Mouse (Mus musculus) lung, postnatal 0 days (tissue): ENCODE results near the gene Smox. TPM values are rescaled to one million over a fixed set of nuclear protein-coding genes. Genes with fewer than 3 reads are reported as not detected.

Source experiments
- ATAC-seq: fragments of 200-750 bp; cut with Nextera tagmentation; 2 replicates; pipeline ENCODE4 v1.8.0; 2017; ENCODE audit warnings: moderate library complexity
- DNase-seq: peaks from one replicate; pipeline ENCODE4 v3.0.0-alpha.2; 2016; ENCODE audit warnings: low spot score
- H3K27ac ChIP-seq: fragments of 300-500 bp; sonication (generic); 2 replicates; pipeline ENCODE4 v1.5.1; 2014; ENCODE audit warnings: antibody characterized with exemption, mild to moderate bottlenecking, low read length, mixed read lengths
- H3K27me3 ChIP-seq: fragments of 300-500 bp; sonication (generic); replicated peaks from 2 replicates; pipeline ENCODE4 v1.6.1; 2014; ENCODE audit warnings: low read length, mixed read lengths; ENCODE audit not compliant: insufficient read depth
- H3K36me3 ChIP-seq: fragments of 300-500 bp; sonication (generic); 2 replicates; pipeline ENCODE4 v1.6.1; 2014; ENCODE audit warnings: low read length, mixed read lengths; ENCODE audit not compliant: insufficient read depth
- H3K4me1 ChIP-seq: fragments of 300-500 bp; sonication (generic); 2 replicates; pipeline ENCODE4 v1.6.1; 2014; ENCODE audit warnings: antibody characterized with exemption, low read depth, low read length, mixed read lengths; ENCODE audit not compliant: insufficient read depth
- H3K4me2 ChIP-seq: fragments of 300-500 bp; sonication (generic); replicated peaks from 2 replicates; pipeline ENCODE4 v1.6.1; 2014; ENCODE audit warnings: low read depth, mild to moderate bottlenecking, low read length, moderate library complexity, mixed read lengths
- H3K4me3 ChIP-seq: fragments of 300-500 bp; sonication (generic); 2 replicates; pipeline ENCODE4 v1.5.1; 2014; ENCODE audit warnings: low read depth, low read length
- H3K9ac ChIP-seq: fragments of 300-500 bp; sonication (generic); replicated peaks from 2 replicates; pipeline ENCODE4 v1.6.1; 2014; ENCODE audit warnings: low read depth, mild to moderate bottlenecking
- H3K9me3 ChIP-seq: fragments of 300-500 bp; sonication (generic); 2 replicates; pipeline ENCODE4 v1.6.1; 2016; ENCODE audit warnings: low read length, mixed read lengths
- CTCF ChIP-seq: IDR thresholded peaks from 2 replicates; pipeline ENCODE4 v1.5.1; 2016; ENCODE audit warnings: antibody characterized with exemption, mild to moderate bottlenecking
- EP300 ChIP-seq: IDR thresholded peaks from 2 replicates; pipeline ENCODE4 v1.6.1; 2016; ENCODE audit warnings: antibody characterized with exemption, mild to moderate bottlenecking, control low read depth
- WGBS: fragments of 180-500 bp; shearing (Covaris S2); extraction: QIAGEN DNeasy Blood & Tissue Kit; methylation state at CpG from one replicate; pipeline ENCODE4 v1.1.7; 2014; 5-methylcytosine and 5-hydroxymethylcytosine counted together
- polyA plus RNA-seq: library from polyadenylated mRNA; unstranded; fragments of >200 nt; fragmentation: Nextera tagmentation; extraction: Ambion mirVana; gene quantifications from 2 replicates; pipeline ENCODE4 v1.2.1, GENCODE M21; 2015

Gene Smox
- polyA plus RNA-seq, 1 experiment from 2014 or later: 31.0 TPM

DNA sequence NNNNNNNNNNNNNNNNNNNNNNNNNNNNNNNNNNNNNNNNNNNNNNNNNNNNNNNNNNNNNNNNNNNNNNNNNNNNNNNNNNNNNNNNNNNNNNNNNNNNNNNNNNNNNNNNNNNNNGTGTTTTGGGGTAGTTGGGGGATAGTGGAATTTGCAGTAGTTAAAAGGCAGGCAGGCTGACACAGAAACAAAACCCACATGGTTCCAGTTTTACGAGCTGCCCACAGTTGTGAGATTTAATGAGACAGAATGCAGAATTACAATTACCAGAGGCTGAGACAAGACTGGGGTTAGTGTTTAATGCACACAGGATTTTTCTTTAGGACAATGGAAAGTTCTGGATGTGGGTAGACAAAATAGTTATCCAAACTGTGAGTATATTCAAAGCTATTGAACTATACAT lies 9.6 kb upstream of the Smox start:
- ATAC-seq (no peak), DNase-seq (no peak)
- Histone ChIP-seq H3K4me2 (no peak overlapping the region), H3K4me3 (no peak overlapping the region), H3K27me3 (no peaks in the 10 kb centered on the region), H3K27ac (no peak overlapping the region), H3K9me3 (no peaks in the 10 kb centered on the region), H3K4me1 (no peaks in the 10 kb centered on the region), H3K36me3 (no peaks in the 10 kb centered on the region), H3K9ac (no peak overlapping the region)
- WGBS: 73% methylated on average over 1 of the region's 1 CpGs
- TF ChIP-seq CTCF (no peak), EP300 (no peak)

- Histone ChIP-seq H3K27ac (no peak overlapping the region), H3K27me3 (no peaks in the 10 kb centered on the region), H3K4me2 (no peak overlapping the region), H3K4me1 (no peaks in the 10 kb centered on the region), H3K9me3 (no peaks in the 10 kb centered on the region), H3K36me3 (no peaks in the 10 kb centered on the region), H3K4me3 (no peak overlapping the region), H3K9ac (no peak overlapping the region)
- ATAC-seq (no peak), DNase-seq (no peak)
- TF ChIP-seq EP300 (no peak), CTCF (no peak)
- WGBS: 77% methylated on average over 6 of the region's 6 CpGs
These were observed 8.8 kb upstream of the Smox start for GRCm38 (mm10) chr2:131482478-131482877.

DNA sequence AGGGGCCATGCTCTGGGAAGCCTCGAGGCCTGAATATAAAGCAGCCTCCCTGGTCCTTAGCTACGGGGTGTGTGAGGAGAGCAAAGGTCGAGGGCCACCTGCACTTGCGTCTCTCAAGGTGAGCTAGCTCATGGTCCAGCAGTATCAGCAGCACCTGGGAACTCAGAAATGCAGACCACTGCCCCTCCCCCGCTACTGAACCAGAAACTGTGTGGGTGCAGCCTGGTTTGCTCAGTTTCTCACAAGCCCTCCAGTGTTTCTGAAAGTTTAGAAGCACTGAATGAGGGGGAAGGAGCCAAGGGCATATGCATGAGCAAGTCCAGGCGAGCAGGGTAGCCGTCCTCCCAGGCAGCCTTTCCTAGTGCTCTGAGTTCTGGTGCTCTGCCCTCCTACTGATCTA lies 7.7 kb upstream of the Smox start:
- no peak overlapping the region for H3K27ac ChIP-seq
- no peak overlapping the region for H3K4me3 ChIP-seq
- no peak overlapping the region for H3K4me2 ChIP-seq
- no peaks in the 10 kb centered on the region for H3K4me1 ChIP-seq
- no peaks in the 10 kb centered on the region for H3K36me3 ChIP-seq
- DNase-seq (no peak), ATAC-seq (no peak)
- H3K9ac ChIP-seq: no peak overlapping the region
- TF ChIP-seq EP300 (no peak), CTCF (no peak)
- H3K9me3 ChIP-seq: no peaks in the 10 kb centered on the region
- no peaks in the 10 kb centered on the region for H3K27me3 ChIP-seq
- 62% methylated on average over 7 of the region's 7 CpGs for WGBS

DNA sequence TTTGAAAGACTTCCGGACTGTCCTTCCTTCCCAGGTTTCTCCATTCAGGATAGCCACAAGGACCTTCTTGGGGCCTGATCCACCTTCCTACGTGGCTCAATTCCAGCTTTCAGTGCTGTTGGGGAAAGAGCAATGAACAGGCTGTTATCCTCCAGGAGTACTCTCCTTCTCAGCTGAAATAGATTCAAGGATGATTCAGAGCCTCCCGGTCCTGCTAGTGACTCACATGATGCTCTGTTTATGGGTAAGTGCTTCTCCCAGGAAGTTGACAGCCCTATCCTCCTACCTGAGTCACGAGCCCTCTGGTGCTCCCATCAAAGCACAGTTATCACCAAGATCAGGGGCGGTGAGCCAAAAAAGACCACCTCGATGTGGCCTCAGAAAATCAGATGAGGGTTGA lies 7.1 kb upstream of the Smox start:
- H3K4me3 ChIP-seq: no peak overlapping the region
- no peak for DNase-seq
- no peak overlapping the region for H3K4me2 ChIP-seq

GRCm38 (mm10) chr2:131485126-131485525 lies 6.2 kb upstream of the Smox start:
- Histone ChIP-seq H3K9ac (no peak overlapping the region), H3K4me2 (no peak overlapping the region), H3K27me3 (no peaks in the 10 kb centered on the region), H3K27ac (no peak overlapping the region), H3K9me3 (no peaks in the 10 kb centered on the region), H3K4me3 (no peak overlapping the region), H3K4me1 (no peaks in the 10 kb centered on the region), H3K36me3 (no peaks in the 10 kb centered on the region)
- ATAC-seq (peak; percentile 67), DNase-seq (no peak)
- WGBS: 70% methylated on average over 15 of the region's 15 CpGs
- peak; percentile 14; the same call in 1 of the 2 replicates for TF ChIP-seq EP300
- no peak for TF ChIP-seq CTCF

More for the DNA sequence above, 7.1 kb upstream of the Smox start:
- no peaks in the 10 kb centered on the region for H3K9me3 ChIP-seq
- H3K9ac ChIP-seq: no peak overlapping the region
- H3K27ac ChIP-seq: no peak overlapping the region
- H3K4me1 ChIP-seq: no peaks in the 10 kb centered on the region
- H3K36me3 ChIP-seq: no peaks in the 10 kb centered on the region
- WGBS: 77% methylated on average over 6 of the region's 6 CpGs
- TF ChIP-seq EP300 (no peak), CTCF (no peak)
- ATAC-seq: no peak
- H3K27me3 ChIP-seq: no peaks in the 10 kb centered on the region

GRCm38 (mm10) chr2:131486046-131486445 lies 5.2 kb upstream of the Smox start:
- DNase-seq (no peak), ATAC-seq (no peak)
- no peak overlapping the region for H3K27ac ChIP-seq
- H3K27me3 ChIP-seq: no peaks in the 10 kb centered on the region
- H3K36me3 ChIP-seq: no peaks in the 10 kb centered on the region
- H3K4me1 ChIP-seq: no peaks in the 10 kb centered on the region
- no peak overlapping the region for H3K4me3 ChIP-seq
- TF ChIP-seq CTCF (no peak), EP300 (no peak)
- H3K9me3 ChIP-seq: no peaks in the 10 kb centered on the region
- no peak overlapping the region for H3K4me2 ChIP-seq
- WGBS: 62% methylated on average over 3 of the region's 3 CpGs
- H3K9ac ChIP-seq: no peak overlapping the region

- WGBS: 94% methylated on average over 5 of the region's 5 CpGs
- Histone ChIP-seq H3K4me3 (no peak overlapping the region), H3K4me2 (no peak overlapping the region), H3K4me1 (no peaks in the 10 kb centered on the region; the same call in 1 of the 2 replicates), H3K9me3 (no peaks in the 10 kb centered on the region), H3K36me3 (no peaks in the 10 kb centered on the region), H3K9ac (no peak overlapping the region), H3K27me3 (no peaks in the 10 kb centered on the region), H3K27ac (no peak overlapping the region)
- no peak for TF ChIP-seq EP300
- TF ChIP-seq CTCF: no peak
- no peak for ATAC-seq
- DNase-seq: no peak
These were observed 4.0 kb upstream of the Smox start for GRCm38 (mm10) chr2:131487337-131487736.
